Mouse (Mus musculus): ENCODE measurements around the gene Fut2. TPM values are rescaled to one million over a fixed set of nuclear protein-coding genes. Genes with fewer than 3 reads are reported as not detected.

Gene Fut2
- polyA plus RNA-seq, 1 experiment from 2014 or later, result 6.7 TPM

DNA sequence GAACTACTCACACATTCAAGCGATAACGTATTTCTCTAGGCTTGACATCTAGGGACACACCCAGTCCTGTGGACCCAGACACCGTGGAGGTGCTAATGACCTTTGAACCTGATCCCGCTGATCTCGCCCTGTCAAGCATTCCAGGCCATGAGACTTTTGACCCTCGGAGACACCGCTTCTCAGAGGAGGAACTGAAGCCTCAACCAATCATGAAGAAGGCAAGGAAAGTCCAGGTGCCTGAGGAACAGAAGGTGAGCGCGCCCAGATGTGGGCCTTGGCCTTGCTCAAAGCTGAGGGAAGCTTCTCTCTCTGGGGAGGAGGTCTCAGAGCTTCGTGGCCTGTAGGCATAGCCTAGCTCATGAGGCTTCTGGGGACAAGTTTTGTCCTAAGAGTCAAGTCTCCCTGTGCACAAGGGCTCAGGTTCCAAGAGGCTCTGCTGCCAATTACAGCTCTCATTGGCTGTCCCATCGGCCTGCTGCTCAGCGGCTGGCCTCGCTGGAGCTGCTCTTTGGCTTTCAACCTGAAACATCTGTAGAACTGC is 42.1 kb upstream of the Fut2 start:
- Histone ChIP-seq H3K27me3 (replicated peaks) (no peaks in the 10 kb centered on the region), H3K4me1 (peaks cover 64% of the 10 kb centered on the region), H3K4me3 (replicated peaks) (peak overlapping the region; percentile 69; the same call in 1 of the 2 replicates), H3K27ac (peak overlapping the region; percentile 95; the same call in 1 of the 2 replicates), H3K9me3 (no peaks in the 10 kb centered on the region), H3K36me3 (peaks cover 27% of the 10 kb centered on the region), H3K4me2 (peak overlapping the region; percentile 99), H3K9ac (no peak overlapping the region)
- 27% methylated on average over 13 of the region's 13 CpGs for WGBS
- ATAC-seq (ENCODE audit: insufficient read depth, low FRiP score, low read depth), result no peak

DNA sequence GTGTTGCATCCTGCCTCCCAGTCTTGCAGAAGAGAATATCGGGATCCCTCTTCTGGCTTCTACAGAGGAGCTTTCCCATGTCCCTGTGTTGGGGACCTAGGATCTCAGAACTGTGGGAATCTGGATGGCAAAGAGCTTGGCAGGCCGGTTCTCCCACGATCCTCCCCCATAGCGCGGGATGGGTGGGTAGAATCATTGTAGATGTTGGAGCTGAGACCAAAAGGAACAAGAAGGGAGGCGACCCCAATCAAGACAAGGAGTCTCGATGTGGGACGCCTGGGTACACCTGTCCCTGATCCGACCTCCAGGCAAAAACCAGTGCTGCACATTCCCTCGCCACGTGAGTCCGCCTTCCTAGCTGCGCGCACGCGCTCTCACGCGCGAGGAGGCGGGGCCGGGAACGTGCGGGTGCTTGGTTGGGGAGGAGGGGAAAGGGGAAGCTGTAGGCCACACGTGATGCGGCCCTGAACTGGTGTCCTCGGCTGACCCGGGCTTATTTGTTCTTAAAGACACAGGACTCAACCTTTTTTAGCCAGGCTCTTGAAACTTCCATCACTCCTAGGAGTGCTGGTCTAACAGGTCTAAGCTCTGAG is 41.3 kb upstream of the Fut2 start:
- under 1% methylated on average over 27 of the region's 27 CpGs for WGBS
- Histone ChIP-seq H3K4me1 (peaks cover 57% of the 10 kb centered on the region), H3K27ac (peak overlapping the region; percentile 95), H3K9ac (0 out of 2 replicates have a peak overlapping the region, but pooled peaks have one; percentile 5), H3K36me3 (peaks cover 19% of the 10 kb centered on the region), H3K27me3 (replicated peaks) (no peaks in the 10 kb centered on the region), H3K9me3 (no peaks in the 10 kb centered on the region), H3K4me3 (replicated peaks) (peak overlapping the region; percentile 69), H3K4me2 (peak overlapping the region; percentile 99)
- ATAC-seq (ENCODE audit: insufficient read depth, low FRiP score, low read depth), result peak; percentile 12; the same call in 1 of the 2 replicates

GRCm38 (mm10) chr7:45706721-45707241 is 40.6 kb upstream of the Fut2 start:
- peak overlapping the region; percentile 58 for H3K9ac ChIP-seq
- peaks cover 53% of the 10 kb centered on the region for H3K4me1 ChIP-seq
- H3K4me3 ChIP-seq (replicated peaks), result peak overlapping the region; percentile 69
- H3K9me3 ChIP-seq, result no peaks in the 10 kb centered on the region
- under 1% methylated on average over 26 of the region's 45 CpGs for WGBS
- H3K27me3 ChIP-seq (replicated peaks), result no peaks in the 10 kb centered on the region
- H3K36me3 ChIP-seq, result peaks cover 14% of the 10 kb centered on the region
- peak overlapping the region; percentile 95 for H3K27ac ChIP-seq
- peak overlapping the region; percentile 99 for H3K4me2 ChIP-seq
- ATAC-seq (ENCODE audit: insufficient read depth, low FRiP score, low read depth), result no peak

DNA sequence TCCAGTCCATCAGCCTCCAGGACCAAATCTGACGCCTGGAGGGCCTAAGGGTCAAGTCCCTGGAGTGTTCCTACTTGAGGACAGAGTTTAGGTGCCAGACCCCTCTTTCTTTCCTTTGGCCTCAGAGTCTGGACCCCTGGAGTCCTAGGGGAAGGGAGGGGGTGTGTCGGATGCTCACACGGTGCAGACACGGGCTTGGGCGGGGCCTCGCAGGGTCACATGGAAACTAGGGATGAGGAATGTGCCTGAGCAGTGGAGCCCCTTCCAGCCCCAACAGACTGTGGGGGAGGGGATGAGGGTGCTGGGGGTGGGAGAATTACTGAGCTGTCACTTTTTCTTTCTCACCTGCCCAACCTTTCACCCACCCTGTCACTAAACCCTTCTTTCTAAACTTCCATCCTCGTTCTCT is 39.7 kb upstream of the Fut2 start:
- 0% methylated on average over 7 of the region's 7 CpGs for WGBS
- ATAC-seq (ENCODE audit: insufficient read depth, low FRiP score, low read depth), result no peak
- peaks cover 52% of the 10 kb centered on the region for H3K4me1 ChIP-seq

DNA sequence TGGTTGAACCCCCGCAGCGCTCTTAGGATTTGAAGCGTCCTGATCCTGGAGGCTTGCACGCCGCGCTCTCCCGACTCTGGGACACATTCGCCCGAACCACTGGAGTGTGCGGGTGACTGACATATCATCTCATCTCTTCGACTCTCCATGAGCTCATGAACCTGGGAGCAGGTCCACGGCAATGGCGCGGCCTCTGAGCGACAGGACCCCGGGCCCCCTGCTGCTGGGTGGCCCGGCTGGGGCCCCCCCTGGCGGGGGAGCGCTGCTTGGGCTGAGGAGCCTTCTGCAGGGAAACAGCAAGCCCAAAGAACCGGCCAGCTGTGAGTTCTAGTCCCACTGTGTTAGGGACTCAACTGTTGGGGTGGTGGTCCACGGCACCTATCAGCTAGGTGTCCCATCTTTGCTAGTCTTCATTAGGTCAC is 39.3 kb upstream of the Fut2 start:
- Histone ChIP-seq H3K36me3 (peaks cover under 1% of the 10 kb centered on the region; the same call in 1 of the 2 replicates), H3K27me3 (replicated peaks) (no peaks in the 10 kb centered on the region), H3K27ac (peak overlapping the region; percentile 95), H3K4me2 (peak overlapping the region; percentile 99), H3K9me3 (no peaks in the 10 kb centered on the region), H3K9ac (peak overlapping the region; percentile 33), H3K4me3 (replicated peaks) (peak overlapping the region; percentile 69), H3K4me1 (peaks cover 50% of the 10 kb centered on the region)
- WGBS, result under 1% methylated on average over 21 of the region's 21 CpGs
- no peak for ATAC-seq (ENCODE audit: insufficient read depth, low FRiP score, low read depth)

More for the DNA sequence above, 39.7 kb upstream of the Fut2 start:
- Histone ChIP-seq H3K4me3 (replicated peaks) (peak overlapping the region; percentile 69), H3K9me3 (no peaks in the 10 kb centered on the region), H3K4me2 (peak overlapping the region; percentile 99), H3K36me3 (peaks cover 5% of the 10 kb centered on the region), H3K27ac (peak overlapping the region; percentile 95), H3K9ac (peak overlapping the region; percentile 58; the same call in 1 of the 2 replicates), H3K27me3 (replicated peaks) (no peaks in the 10 kb centered on the region)

DNA sequence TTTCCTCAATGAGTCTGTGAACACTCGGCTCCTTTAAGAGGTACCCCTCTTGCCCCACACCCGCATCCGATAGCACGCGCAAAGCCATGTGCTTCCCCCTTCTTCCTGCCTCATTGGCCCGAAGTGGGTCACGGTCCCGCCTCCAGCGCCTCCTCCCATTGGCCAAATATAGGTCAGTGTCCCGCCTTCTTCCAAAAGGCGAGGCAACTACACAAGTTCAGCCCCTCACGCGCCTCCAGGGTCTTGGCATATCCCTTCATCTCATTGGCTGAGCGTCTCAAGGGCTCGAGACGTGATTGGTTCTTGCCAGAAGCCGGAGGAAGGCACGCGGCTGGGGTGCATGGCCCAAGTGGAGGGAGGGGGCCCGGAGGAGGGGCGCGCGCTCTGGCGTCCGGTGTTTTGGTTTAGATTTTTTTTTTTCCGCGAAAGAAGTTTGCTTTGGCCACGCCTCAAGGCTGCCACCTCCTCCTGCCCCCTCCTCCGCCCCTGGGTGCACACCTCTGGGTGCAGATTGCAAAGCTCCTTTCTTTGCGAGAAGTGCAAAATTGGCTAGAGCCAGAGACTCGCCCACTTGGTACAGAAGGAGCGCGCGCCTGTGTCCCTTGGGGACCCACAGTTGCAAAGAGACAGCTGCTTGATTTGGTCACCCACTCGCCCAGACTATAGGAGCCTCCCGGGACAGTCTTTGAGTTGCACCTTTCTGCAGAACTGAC is 38.7 kb upstream of the Fut2 start, which contains the start of gene Dbp:
Dbp (plus strand) TSS at position 359 of the 713 bp plus-strand sequence.
- no peaks in the 10 kb centered on the region for H3K9me3 ChIP-seq
- under 1% methylated on average over 36 of the region's 36 CpGs for WGBS
- peak within 1 kb of the TSS; percentile 99 for H3K4me2 ChIP-seq
- H3K27ac ChIP-seq, result peak within 1 kb of the TSS; percentile 95
- H3K36me3 ChIP-seq, result no peaks in the 10 kb centered on the region
- H3K9ac ChIP-seq, result peak within 1 kb of the TSS; percentile 33
- H3K27me3 ChIP-seq (replicated peaks), result peaks cover 6% of the 10 kb centered on the region
- peak; percentile 88 for ATAC-seq (ENCODE audit: insufficient read depth, low FRiP score, low read depth)
- peaks cover 55% of the 10 kb centered on the region for H3K4me1 ChIP-seq
- H3K4me3 ChIP-seq (replicated peaks), result peak within 1 kb of the TSS; percentile 69

DNA sequence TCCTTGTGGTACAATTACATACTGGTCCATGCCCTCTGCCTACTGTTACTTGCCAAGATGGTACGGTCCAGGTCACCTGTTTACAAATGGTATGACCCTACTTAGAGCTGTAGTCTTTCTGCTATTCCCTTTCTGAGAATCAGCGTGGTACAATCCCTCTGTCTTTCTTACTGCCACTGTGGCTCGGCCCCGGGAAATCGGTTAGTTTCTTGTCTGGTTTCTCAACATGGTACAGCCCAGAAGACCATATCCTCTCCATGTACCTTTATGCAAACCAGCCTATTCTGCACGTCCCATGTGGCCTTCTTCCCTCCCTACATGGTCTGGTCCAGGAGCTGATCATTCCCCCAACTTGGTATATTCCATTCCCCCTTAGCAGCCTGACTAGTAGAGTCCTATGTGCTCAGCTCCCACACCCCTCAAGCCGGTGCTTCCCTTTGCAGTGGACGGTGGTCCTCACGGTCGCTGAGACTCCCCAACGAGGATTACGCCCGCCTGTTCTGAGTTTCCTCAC is 37.9 kb upstream of the Fut2 start:
- Histone ChIP-seq H3K27ac (peak overlapping the region; percentile 88), H3K36me3 (no peaks in the 10 kb centered on the region), H3K4me1 (peaks cover 61% of the 10 kb centered on the region), H3K4me2 (peak overlapping the region; percentile 99), H3K27me3 (replicated peaks) (peaks cover 13% of the 10 kb centered on the region), H3K4me3 (replicated peaks) (peak overlapping the region; percentile 69), H3K9ac (no peak overlapping the region), H3K9me3 (no peaks in the 10 kb centered on the region)
- peak; percentile 41; the same call in 1 of the 2 replicates for ATAC-seq (ENCODE audit: insufficient read depth, low FRiP score, low read depth)
- 2% methylated on average over 13 of the region's 13 CpGs for WGBS

- Histone ChIP-seq H3K27me3 (replicated peaks) (peaks cover 19% of the 10 kb centered on the region), H3K36me3 (no peaks in the 10 kb centered on the region), H3K4me1 (peaks cover 56% of the 10 kb centered on the region), H3K9me3 (no peaks in the 10 kb centered on the region), H3K27ac (peak overlapping the region; percentile 88), H3K4me2 (peak overlapping the region; percentile 99), H3K9ac (no peak overlapping the region), H3K4me3 (replicated peaks) (peak overlapping the region; percentile 69)
- ATAC-seq (ENCODE audit: insufficient read depth, low FRiP score, low read depth), result no peak
- 41% methylated on average over 12 of the region's 12 CpGs for WGBS
Measured at GRCm38 (mm10) chr7:45703521-45704033, 37.4 kb upstream of the Fut2 start.

- no peak overlapping the region for H3K4me3 ChIP-seq (replicated peaks)
- no peak for ATAC-seq (ENCODE audit: insufficient read depth, low FRiP score, low read depth)
- H3K9ac ChIP-seq, result no peak overlapping the region
- WGBS, result 90% methylated on average over 17 of the region's 17 CpGs
- no peaks in the 10 kb centered on the region for H3K9me3 ChIP-seq
- no peak overlapping the region for H3K27ac ChIP-seq
- H3K4me1 ChIP-seq, result peaks cover 50% of the 10 kb centered on the region
- no peak overlapping the region for H3K4me2 ChIP-seq
- no peaks in the 10 kb centered on the region for H3K36me3 ChIP-seq
- H3K27me3 ChIP-seq (replicated peaks), result peaks cover 21% of the 10 kb centered on the region
Measured at GRCm38 (mm10) chr7:45702809-45703520, 36.8 kb upstream of the Fut2 start.

GRCm38 (mm10) chr7:45702316-45702715 is 36.1 kb upstream of the Fut2 start:
- peaks cover 21% of the 10 kb centered on the region for H3K27me3 ChIP-seq (replicated peaks)
- WGBS, result 91% methylated on average over 11 of the region's 11 CpGs
- H3K9me3 ChIP-seq, result no peaks in the 10 kb centered on the region
- no peak overlapping the region for H3K9ac ChIP-seq
- H3K4me2 ChIP-seq, result no peak overlapping the region
- ATAC-seq (ENCODE audit: insufficient read depth, low FRiP score, low read depth), result no peak
- peaks cover 44% of the 10 kb centered on the region for H3K4me1 ChIP-seq
- no peaks in the 10 kb centered on the region for H3K36me3 ChIP-seq
- no peak overlapping the region for H3K27ac ChIP-seq
- H3K4me3 ChIP-seq (replicated peaks), result no peak overlapping the region

DNA sequence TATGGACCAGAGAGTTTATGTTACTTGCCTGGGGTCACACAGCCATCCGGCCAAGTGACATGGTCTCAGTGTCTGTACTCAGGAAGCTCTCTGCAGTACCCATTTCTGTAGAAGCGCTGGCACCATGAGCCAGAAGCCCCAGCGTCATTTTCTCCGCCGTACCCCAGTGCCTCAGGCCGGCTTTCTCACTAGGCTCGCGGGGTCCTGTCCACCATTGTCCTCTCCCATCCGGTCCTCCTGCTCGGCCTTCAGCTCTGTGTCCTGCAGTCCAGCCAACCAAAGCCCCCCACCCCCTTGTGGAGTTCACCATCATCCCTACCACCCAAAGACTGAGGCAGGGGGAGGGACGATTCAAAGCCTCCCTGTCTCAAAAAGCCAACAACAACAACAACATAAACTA is 35.4 kb upstream of the Fut2 start:
- Histone ChIP-seq H3K27ac (no peak overlapping the region), H3K4me3 (replicated peaks) (no peak overlapping the region), H3K4me2 (no peak overlapping the region), H3K27me3 (replicated peaks) (peaks cover 21% of the 10 kb centered on the region), H3K9ac (no peak overlapping the region), H3K36me3 (no peaks in the 10 kb centered on the region), H3K9me3 (no peaks in the 10 kb centered on the region), H3K4me1 (peaks cover 37% of the 10 kb centered on the region)
- WGBS, result 85% methylated on average over 11 of the region's 11 CpGs
- no peak for ATAC-seq (ENCODE audit: insufficient read depth, low FRiP score, low read depth)
